Mouse (Mus musculus) midbrain, postnatal 0 days (tissue): ENCODE measurements around the gene Utp18. TPM values are rescaled to one million over a fixed set of nuclear protein-coding genes. Genes with fewer than 3 reads are reported as not detected.
"Not testable (repeated sequence)": the region's sequence is repeated elsewhere in the genome, so short reads cannot be mapped to it uniquely, and the experiment has no call there.

Source experiments
- ATAC-seq: fragments of 200-750 bp; cut with Nextera tagmentation; 2 replicates; pipeline ENCODE4 v1.8.0; 2017; ENCODE audit warnings: moderate number of reproducible peaks, mild to moderate bottlenecking, moderate TSS enrichment, moderate library complexity; ENCODE audit not compliant: low FRiP score
- DNase-seq: peaks from one replicate; pipeline ENCODE4 v3.0.0-alpha.2; 2015; ENCODE audit warnings: low spot score
- H3K27ac ChIP-seq: fragments of 300-500 bp; sonication (generic); 2 replicates; pipeline ENCODE4 v1.5.1; 2014; ENCODE audit warnings: low read depth, mild to moderate bottlenecking, low read length, mixed read lengths
- H3K27me3 ChIP-seq: fragments of 300-500 bp; sonication (generic); 2 replicates; pipeline ENCODE4 v1.6.1; 2014; ENCODE audit warnings: low read length, control low read depth, mixed read lengths; ENCODE audit not compliant: insufficient read depth
- H3K36me3 ChIP-seq: fragments of 300-500 bp; sonication (generic); 2 replicates; pipeline ENCODE4 v1.6.1; 2014; ENCODE audit warnings: low read length, control low read depth, mixed read lengths; ENCODE audit not compliant: insufficient read depth
- H3K4me1 ChIP-seq: fragments of 300-500 bp; sonication (generic); 2 replicates; pipeline ENCODE4 v1.6.1; 2014; ENCODE audit warnings: mild to moderate bottlenecking, control low read depth, antibody characterized with exemption, low read length, mixed read lengths; ENCODE audit not compliant: insufficient read depth
- H3K4me2 ChIP-seq: fragments of 300-500 bp; sonication (generic); 2 replicates; pipeline ENCODE4 v1.6.1; 2014; ENCODE audit warnings: low read depth, mild to moderate bottlenecking, low read length, mixed read lengths; ENCODE audit not compliant: poor library complexity, severe bottlenecking
- H3K4me3 ChIP-seq: fragments of 300-500 bp; sonication (generic); 2 replicates; pipeline ENCODE4 v1.5.1; 2014; ENCODE audit warnings: low read depth, mild to moderate bottlenecking, low read length, moderate library complexity
- H3K9ac ChIP-seq: fragments of 300-500 bp; sonication (generic); replicated peaks from 2 replicates; pipeline ENCODE4 v1.6.1; 2014; ENCODE audit warnings: mild to moderate bottlenecking, low read length, moderate library complexity, mixed read lengths; ENCODE audit not compliant: poor library complexity, severe bottlenecking
- H3K9me3 ChIP-seq: fragments of 300-500 bp; sonication (generic); 2 replicates; pipeline ENCODE4 v1.6.1; 2016; ENCODE audit warnings: low read length, control low read depth
- CTCF ChIP-seq: IDR thresholded peaks from 2 replicates; pipeline ENCODE4 v1.5.1; 2016; ENCODE audit warnings: antibody characterized with exemption, mild to moderate bottlenecking
- WGBS: fragments of 180-500 bp; shearing (Covaris S2); extraction: QIAGEN DNeasy Blood & Tissue Kit; methylation state at CpG from one replicate; pipeline ENCODE4 v1.1.7; 2014; 5-methylcytosine and 5-hydroxymethylcytosine counted together
- polyA plus RNA-seq: library from polyadenylated mRNA; unstranded; fragments of >200 nt; fragmentation: Nextera tagmentation; extraction: Ambion mirVana; gene quantifications from 2 replicates; pipeline ENCODE4 v1.2.1, GENCODE M21; 2015
- total RNA-seq: library from RNA; depleted of rRNA; stranded (reverse); fragments of >200 nt; gene quantifications from 2 replicates; pipeline ENCODE4 v1.2.3, GENCODE M21; 2014; rRNA removed

Gene Utp18
- total RNA-seq (35.3 and 37.1 TPM in 2 replicates), polyA plus RNA-seq (22.3 and 25.9 TPM in 2 replicates)

DNA sequence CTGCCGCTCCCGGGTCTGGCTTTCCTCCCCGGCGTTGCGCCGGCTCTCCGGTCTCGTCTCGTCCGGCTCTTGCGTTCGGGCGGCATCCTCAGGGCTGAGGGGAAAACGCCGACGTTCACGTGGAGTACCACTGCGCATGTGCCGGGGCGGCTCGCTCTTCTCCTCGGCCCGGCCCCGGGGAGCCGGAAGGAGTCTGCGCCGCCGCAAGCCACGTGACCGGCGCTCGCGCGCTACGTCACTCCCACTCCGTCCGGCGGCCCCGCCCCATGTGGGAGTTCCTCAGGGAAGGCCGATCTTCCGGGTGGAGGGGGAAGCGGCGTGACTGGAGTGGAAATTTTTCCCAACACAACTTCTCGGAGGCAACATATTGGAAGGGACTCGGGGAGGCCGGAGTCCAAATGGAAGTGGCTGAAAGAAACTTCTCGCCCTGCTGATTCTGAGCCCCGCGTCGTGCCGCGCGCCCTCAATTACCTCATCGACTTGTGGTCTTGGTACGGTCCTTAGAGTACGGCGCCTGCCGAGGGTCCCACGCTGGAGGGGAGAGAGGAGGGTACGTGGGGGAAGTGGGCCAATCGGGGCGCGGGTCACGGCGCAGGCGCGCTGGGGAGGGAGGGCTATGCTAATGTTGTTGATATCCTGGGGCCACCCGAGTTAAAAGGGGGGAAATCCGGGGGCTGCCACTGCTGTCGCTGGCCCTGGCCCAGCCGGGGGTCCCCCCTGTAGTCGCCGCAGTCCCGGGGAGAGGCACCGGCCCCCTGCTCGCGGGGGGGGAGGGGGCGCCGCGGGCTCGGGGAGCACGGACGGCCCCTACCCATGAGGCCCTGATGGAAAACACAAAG is at the start of gene Utp18, which contains the start of gene Mbtd1:
TSS of gene Utp18 (minus strand) at position 195 of the 839 bp plus-strand sequence.
TSS of gene Mbtd1 (plus strand) at position 281 of the 839 bp plus-strand sequence.
- peak within 1 kb of the TSS; percentile 98 for H3K27ac ChIP-seq
- TF ChIP-seq CTCF: no peak
- peak within 1 kb of the TSS; percentile 96 for H3K4me2 ChIP-seq
- DNase-seq (peak; percentile 98), ATAC-seq (peak; percentile 98)
- H3K4me1 ChIP-seq: peaks cover 6% of the 10 kb centered on the region; the same call in 1 of the 2 replicates
- H3K27me3 ChIP-seq: no peaks in the 10 kb centered on the region
- peaks cover 3% of the 10 kb centered on the region for H3K36me3 ChIP-seq
- no peaks in the 10 kb centered on the region for H3K9me3 ChIP-seq
- under 1% methylated on average over 64 of the region's 83 CpGs for WGBS
- H3K9ac ChIP-seq: peak within 1 kb of the TSS; percentile 87
- peak within 1 kb of the TSS; percentile 99 for H3K4me3 ChIP-seq

- ATAC-seq: no peak
Measured at GRCm38 (mm10) chr11:93929106-93929505, 43.5 kb upstream of the Utp18 start.

DNA sequence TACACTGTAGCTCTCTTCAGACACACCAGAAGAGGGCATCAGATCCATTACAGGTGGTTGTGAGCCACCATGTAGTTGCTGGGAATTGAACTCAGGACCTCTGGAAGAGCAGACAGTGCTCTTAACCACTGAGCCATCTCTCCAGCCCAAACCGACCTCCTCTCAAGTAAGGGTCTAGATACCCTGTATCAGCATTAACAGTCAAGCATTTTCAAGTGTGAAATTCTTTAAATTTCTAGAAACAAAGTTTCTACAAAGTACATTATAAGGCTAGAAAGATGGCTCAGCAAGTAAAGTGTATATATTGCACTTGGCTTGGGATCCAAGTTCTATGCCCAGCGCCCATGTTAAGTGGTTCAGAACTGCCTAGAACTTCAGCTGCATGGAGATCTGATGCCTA is 29.5 kb upstream of the Utp18 start:
- H3K36me3 ChIP-seq: peaks cover 33% of the 10 kb centered on the region
- DNase-seq, H3K27ac ChIP-seq, H3K27me3 ChIP-seq, H3K9ac ChIP-seq, H3K9me3 ChIP-seq, H3K4me1 ChIP-seq, ATAC-seq, H3K4me3 ChIP-seq, H3K4me2 ChIP-seq: not testable (repeated sequence)
- 98% methylated on average over 2 of the region's 2 CpGs for WGBS

More at GRCm38 (mm10) chr11:93929106-93929505, 43.5 kb upstream of the Utp18 start:
- Histone ChIP-seq H3K9ac (no peak overlapping the region), H3K36me3 (peaks cover 18% of the 10 kb centered on the region; the same call in 1 of the 2 replicates), H3K4me3 (no peak overlapping the region), H3K27me3 (no peaks in the 10 kb centered on the region), H3K4me2 (no peak overlapping the region), H3K27ac (no peak overlapping the region), H3K4me1 (no peaks in the 10 kb centered on the region), H3K9me3 (no peaks in the 10 kb centered on the region)
- TF ChIP-seq CTCF: peak; percentile 49
- no peak for DNase-seq

- no peak overlapping the region for H3K4me3 ChIP-seq
- no peak overlapping the region for H3K27ac ChIP-seq
- no peak for DNase-seq
- H3K9me3 ChIP-seq: no peaks in the 10 kb centered on the region
- no peak overlapping the region for H3K9ac ChIP-seq
- H3K4me1 ChIP-seq: no peaks in the 10 kb centered on the region
- TF ChIP-seq CTCF: no peak
- WGBS: 93% methylated on average over 3 of the region's 3 CpGs
- H3K36me3 ChIP-seq: peaks cover 23% of the 10 kb centered on the region
- H3K27me3 ChIP-seq: no peaks in the 10 kb centered on the region
- no peak for ATAC-seq
- no peak overlapping the region for H3K4me2 ChIP-seq
Measured at GRCm38 (mm10) chr11:93911603-93912002, 26.0 kb upstream of the Utp18 start.

GRCm38 (mm10) chr11:93908829-93909228 is 23.3 kb upstream of the Utp18 start:
- H3K4me1 ChIP-seq: no peaks in the 10 kb centered on the region
- H3K4me3 ChIP-seq: no peak overlapping the region
- H3K9ac ChIP-seq: no peak overlapping the region
- ATAC-seq: no peak
- H3K27ac ChIP-seq: no peak overlapping the region
- H3K27me3 ChIP-seq: no peaks in the 10 kb centered on the region
- no peaks in the 10 kb centered on the region for H3K9me3 ChIP-seq
- no peak for TF ChIP-seq CTCF
- DNase-seq: no peak
- H3K4me2 ChIP-seq: no peak overlapping the region
- 95% methylated on average over 9 of the region's 9 CpGs for whole genome bisulfite sequencing
- H3K36me3 ChIP-seq: peaks cover 21% of the 10 kb centered on the region

- TF ChIP-seq CTCF: no peak
- 92% methylated on average over 3 of the region's 3 CpGs for WGBS
Measured at GRCm38 (mm10) chr11:93907839-93908238, 22.3 kb upstream of the Utp18 start.

More at GRCm38 (mm10) chr11:93907839-93908238, 22.3 kb upstream of the Utp18 start:
- Histone ChIP-seq H3K27me3 (no peaks in the 10 kb centered on the region), H3K27ac (no peak overlapping the region), H3K9me3 (no peaks in the 10 kb centered on the region), H3K4me1 (no peaks in the 10 kb centered on the region), H3K9ac (no peak overlapping the region), H3K4me3 (no peak overlapping the region), H3K4me2 (no peak overlapping the region), H3K36me3 (peaks cover 17% of the 10 kb centered on the region)
- DNase-seq: no peak
- ATAC-seq: no peak
